Mouse (Mus musculus) C2C12 (cell line): ENCODE results near the gene Ggn. TPM values are rescaled to one million over a fixed set of nuclear protein-coding genes. Genes with fewer than 3 reads are reported as not detected.

ENCODE experiments used
- H3K27me3 ChIP-seq: one replicate; pipeline ENCODE4 v1.6.1; 2011; ENCODE audit not compliant: control insufficient read depth, insufficient read depth, insufficient read length
- H3K36me3 ChIP-seq: one replicate; pipeline ENCODE4 v1.6.1; 2011; ENCODE audit not compliant: control insufficient read depth, insufficient read depth
- H3K4me3 ChIP-seq: one replicate; pipeline ENCODE4 v1.5.1; 2011; ENCODE audit warnings: mild to moderate bottlenecking, control low read depth; ENCODE audit not compliant: poor library complexity, insufficient read depth, severe bottlenecking
- H3K79me2 ChIP-seq: one replicate; pipeline ENCODE4 v1.6.1; 2011; ENCODE audit not compliant: control insufficient read depth, insufficient read depth
- H3K79me3 ChIP-seq: one replicate; pipeline ENCODE4 v1.6.1; 2011; ENCODE audit warnings: low read depth, control low read depth
- H3ac ChIP-seq: one replicate; pipeline ENCODE3; 2011; ENCODE audit warnings: low read depth; ENCODE audit not compliant: control insufficient read depth, insufficient read length
- CEBPB ChIP-seq: IDR thresholded peaks from one replicate; pipeline ENCODE4 v1.6.1; 2011; ENCODE audit warnings: low read depth, mild to moderate bottlenecking, control low read depth, moderate library complexity
- CTCF ChIP-seq: IDR thresholded peaks from one replicate; pipeline ENCODE4 v1.5.1; 2011; ENCODE audit not compliant: control insufficient read depth, insufficient read depth, insufficient read length
- FOSL1 ChIP-seq: IDR thresholded peaks from one replicate; pipeline ENCODE4 v1.8.0; 2011; ENCODE audit warnings: mild to moderate bottlenecking, low read length; ENCODE audit not compliant: poor library complexity, insufficient read depth, severe bottlenecking
- MAX ChIP-seq: IDR thresholded peaks from one replicate; pipeline ENCODE4 v1.6.1; 2011; ENCODE audit warnings: mild to moderate bottlenecking, control low read depth
- MYOD1 ChIP-seq: IDR thresholded peaks from one replicate; pipeline ENCODE4 v1.6.1; 2011; ENCODE audit warnings: low read depth; ENCODE audit not compliant: control insufficient read depth, insufficient read length
- MYOG ChIP-seq: IDR thresholded peaks from one replicate; pipeline ENCODE4 v1.6.1; 2011; ENCODE audit not compliant: control insufficient read depth, insufficient read length; ENCODE audit errors: extremely low read depth
- USF1 ChIP-seq: IDR thresholded peaks from one replicate; pipeline ENCODE4 v1.6.1; 2011; ENCODE audit warnings: low read depth, mild to moderate bottlenecking, control low read depth, moderate library complexity
- polyA plus RNA-seq: library from polyadenylated mRNA; unstranded; fragments of >200 nt; fragmentation: generic; extraction: Trizol; gene quantifications from one replicate; pipeline ENCODE4 v1.2.1, GENCODE M21; 2012; ENCODE audit warnings: missing spikeins

The Ggn gene
- polyA plus RNA-seq, 1 experiment = 0.82 TPM

GRCm38 (mm10) chr7:29155196-29155837, 14.7 kb upstream of the Ggn start:
- TF ChIP-seq CTCF (peak; percentile 29), MAX (no peak)
- Histone ChIP-seq H3ac (peak overlapping the region; percentile 64), H3K27me3 (no peaks in the 10 kb centered on the region), H3K4me3 (peak overlapping the region; percentile 41), H3K79me3 (no peaks in the 10 kb centered on the region), H3K36me3 (no peaks in the 10 kb centered on the region), H3K79me2 (no peaks in the 10 kb centered on the region)

DNA sequence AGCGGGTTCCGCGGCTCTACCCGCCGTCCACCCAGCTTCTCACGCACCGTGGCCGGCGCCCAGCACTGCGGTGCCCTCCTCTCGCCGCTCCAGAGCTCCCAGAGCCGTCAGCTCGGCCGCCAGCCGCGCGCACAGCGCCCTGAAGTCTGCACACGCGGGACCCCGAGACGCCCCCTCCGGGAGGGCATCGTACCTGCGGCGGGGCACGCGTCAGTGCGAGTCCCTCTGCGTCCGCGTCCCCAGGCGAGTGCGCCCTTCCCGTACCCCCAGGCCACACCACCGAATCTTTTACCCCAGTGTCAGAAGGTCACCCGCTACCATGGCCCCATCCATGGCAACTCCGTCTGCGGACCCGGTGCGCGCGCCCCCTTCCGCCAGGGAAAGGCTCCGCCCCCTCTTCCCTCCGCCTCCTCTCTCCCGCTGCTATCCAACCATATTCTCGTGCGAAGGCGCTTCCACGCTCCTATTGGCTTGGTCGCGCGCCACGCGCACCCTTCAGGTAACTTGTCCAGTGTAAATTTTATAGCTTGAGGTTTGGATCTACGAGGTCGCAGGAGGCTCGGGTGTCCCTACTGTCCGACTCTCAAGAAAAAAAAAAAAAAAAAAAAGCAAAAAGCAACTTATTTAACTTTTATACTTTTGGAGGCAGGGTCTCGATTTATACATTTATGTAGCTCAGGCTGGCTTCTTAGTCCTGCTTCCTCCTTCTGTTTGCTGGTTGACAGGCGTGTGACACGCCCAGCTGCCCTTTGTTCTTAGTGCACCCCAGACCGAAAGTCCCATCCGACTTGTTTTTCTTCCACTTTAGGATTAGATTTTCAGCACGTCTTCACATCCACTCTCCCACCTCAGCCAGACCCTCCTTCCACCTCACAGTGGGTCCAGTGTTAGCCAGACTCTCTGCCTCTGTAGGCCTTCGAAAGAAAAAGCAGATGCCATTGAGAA, 13.9 kb upstream of the Ggn start, which contains the start of gene Fam98c:
Fam98c (minus strand) TSS at position 397 of the 945 bp plus-strand sequence.
- no peaks in the 10 kb centered on the region for H3K79me3 ChIP-seq
- no peaks in the 10 kb centered on the region for H3K27me3 ChIP-seq

DNA sequence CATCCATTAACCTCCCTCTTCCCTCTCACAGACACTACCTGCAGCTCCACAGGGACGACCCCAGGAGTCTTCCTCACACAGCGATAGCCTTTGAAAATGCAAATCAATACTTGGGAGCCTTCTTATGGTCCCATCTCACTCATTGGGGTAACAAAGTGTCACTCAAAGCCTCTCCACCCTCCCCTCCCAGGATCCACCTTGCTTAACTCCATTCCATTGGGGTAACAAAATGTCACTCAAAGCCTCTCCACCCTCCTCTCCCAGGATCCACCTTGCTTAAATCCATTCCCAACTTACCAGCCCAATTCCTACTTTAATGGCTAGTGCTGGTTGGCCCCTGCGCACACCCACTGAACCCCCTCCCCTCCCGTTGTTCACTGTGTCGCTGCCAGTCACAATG, 11.7 kb upstream of the Ggn start:
- TF ChIP-seq MYOD1 (no peak), CTCF (no peak), MYOG (no peak), MAX (no peak), CEBPB (no peak), FOSL1 (no peak), USF1 (no peak)
- Histone ChIP-seq H3K36me3 (no peaks in the 10 kb centered on the region), H3K79me3 (no peaks in the 10 kb centered on the region), H3K27me3 (no peaks in the 10 kb centered on the region), H3K79me2 (no peaks in the 10 kb centered on the region), H3K4me3 (no peak overlapping the region), H3ac (no peak overlapping the region)

More for the DNA sequence above, 13.9 kb upstream of the Ggn start, which contains the start of gene Fam98c:
- Histone ChIP-seq H3K79me2 (no peaks in the 10 kb centered on the region), H3K4me3 (peak within 1 kb of the TSS; percentile 41), H3ac (peak within 1 kb of the TSS; percentile 64), H3K36me3 (no peaks in the 10 kb centered on the region)
- TF ChIP-seq CTCF (no peak), MYOG (no peak)

GRCm38 (mm10) chr7:29162294-29162693, 7.7 kb upstream of the Ggn start:
- Histone ChIP-seq H3K27me3 (no peaks in the 10 kb centered on the region), H3ac (no peak overlapping the region), H3K79me3 (no peaks in the 10 kb centered on the region), H3K36me3 (peaks cover 4% of the 10 kb centered on the region), H3K79me2 (no peaks in the 10 kb centered on the region), H3K4me3 (no peak overlapping the region)
- TF ChIP-seq MYOG = no peak
- no peak for TF ChIP-seq FOSL1
- TF ChIP-seq USF1 = no peak
- no peak for TF ChIP-seq CEBPB
- TF ChIP-seq MAX = no peak
- no peak for TF ChIP-seq MYOD1
- TF ChIP-seq CTCF = no peak

- no peak overlapping the region for H3ac ChIP-seq
- H3K79me3 ChIP-seq = no peaks in the 10 kb centered on the region
- H3K4me3 ChIP-seq = no peak overlapping the region
- no peak for TF ChIP-seq MYOG
- peaks cover 4% of the 10 kb centered on the region for H3K36me3 ChIP-seq
- H3K79me2 ChIP-seq = no peaks in the 10 kb centered on the region
- no peaks in the 10 kb centered on the region for H3K27me3 ChIP-seq
Observed at GRCm38 (mm10) chr7:29162750-29163525, 7.1 kb upstream of the Ggn start.

- Histone ChIP-seq H3K79me2 (no peaks in the 10 kb centered on the region), H3K27me3 (no peaks in the 10 kb centered on the region), H3ac (no peak overlapping the region), H3K36me3 (peaks cover 4% of the 10 kb centered on the region), H3K79me3 (no peaks in the 10 kb centered on the region), H3K4me3 (no peak overlapping the region)
- TF ChIP-seq MYOD1 (no peak), USF1 (no peak), CTCF (no peak), FOSL1 (no peak), CEBPB (no peak), MYOG (no peak), MAX (no peak)
Observed at GRCm38 (mm10) chr7:29167656-29168055, 2.4 kb upstream of the Ggn start.
